Mouse (Mus musculus) testis, adult 2 months (tissue): ENCODE measurements around the gene Prr22. TPM values are rescaled to one million over a fixed set of nuclear protein-coding genes. Genes with fewer than 3 reads are reported as not detected.

Experiments used
- H3K27ac ChIP-seq: fragments of 200-500 bp; 2 replicates; pipeline ENCODE4 v1.5.1; 2012; ENCODE audit warnings: low read depth, low read length; ENCODE audit not compliant: control insufficient read depth, insufficient read depth
- H3K27me3 ChIP-seq: fragments of 200-500 bp; 2 replicates; pipeline ENCODE4 v1.6.1; 2012; ENCODE audit warnings: mild to moderate bottlenecking, low read length, moderate library complexity; ENCODE audit not compliant: control insufficient read depth, insufficient read depth
- H3K36me3 ChIP-seq: fragments of 200-500 bp; 2 replicates; pipeline ENCODE4 v1.6.1; 2012; ENCODE audit warnings: mild to moderate bottlenecking, low read length; ENCODE audit not compliant: control insufficient read depth, insufficient read depth
- H3K4me1 ChIP-seq: fragments of 200-500 bp; 2 replicates; pipeline ENCODE4 v1.6.1; 2012; ENCODE audit warnings: low read length; ENCODE audit not compliant: control insufficient read depth, insufficient read depth
- H3K4me3 ChIP-seq: fragments of 200-500 bp; 2 replicates; pipeline ENCODE4 v1.5.1; 2012; ENCODE audit warnings: low read depth, mild to moderate bottlenecking, low read length, moderate library complexity, mixed read lengths; ENCODE audit not compliant: control insufficient read depth
- CTCF ChIP-seq: fragments of 200-500 bp; IDR thresholded peaks from 2 replicates; pipeline ENCODE4 v1.5.1; 2012; ENCODE audit warnings: low read depth, mild to moderate bottlenecking, inconsistent platforms, low read length, moderate library complexity; ENCODE audit not compliant: control insufficient read depth, insufficient read depth, insufficient replicate concordance
- POLR2A ChIP-seq: fragments of 200-500 bp; IDR thresholded peaks from 2 replicates; pipeline ENCODE4 v1.6.1; 2012; ENCODE audit warnings: low read depth, mild to moderate bottlenecking, inconsistent platforms, low read length, moderate library complexity; ENCODE audit not compliant: control insufficient read depth
- polyA plus RNA-seq: library from polyadenylated mRNA; depleted of rRNA; stranded (reverse); fragments of >200 nt; gene quantifications from 2 replicates; pipeline ENCODE4 v1.2.3, GENCODE M21; 2012

The Prr22 gene
- polyA plus RNA-seq, 1 experiment, result 158 TPM

- H3K27me3 ChIP-seq, result no peaks in the 10 kb centered on the region
- no peak overlapping the region for H3K4me3 ChIP-seq
- no peak overlapping the region for H3K27ac ChIP-seq
- peaks cover 20% of the 10 kb centered on the region for H3K4me1 ChIP-seq
- H3K36me3 ChIP-seq, result peaks cover 1% of the 10 kb centered on the region
- TF ChIP-seq POLR2A (no peak), CTCF (no peak)
These were observed 2.4 kb upstream of the Prr22 start for GRCm38 (mm10) chr17:56767531-56768135.

- peak overlapping the region; percentile 66 for H3K4me3 ChIP-seq
- no peak overlapping the region for H3K27ac ChIP-seq
- H3K36me3 ChIP-seq, result peaks cover 1% of the 10 kb centered on the region
- TF ChIP-seq CTCF, result no peak
- no peak for TF ChIP-seq POLR2A
- H3K4me1 ChIP-seq, result peaks cover 8% of the 10 kb centered on the region
- H3K27me3 ChIP-seq, result no peaks in the 10 kb centered on the region
These were observed 1.1 kb upstream of the Prr22 start for GRCm38 (mm10) chr17:56768941-56769340.

- TF ChIP-seq POLR2A (no peak), CTCF (0 out of 2 replicates have a peak, but pooled peaks have one; percentile 11)
- Histone ChIP-seq H3K27me3 (no peaks in the 10 kb centered on the region), H3K27ac (peak overlapping the region; percentile 68), H3K4me3 (peak overlapping the region; percentile 84), H3K36me3 (peaks cover 2% of the 10 kb centered on the region; the same call in 1 of the 2 replicates), H3K4me1 (no peaks in the 10 kb centered on the region)
These were observed 7.5 kb downstream of the Prr22 start for GRCm38 (mm10) chr17:56777568-56777967.

- H3K36me3 ChIP-seq, result peaks cover 2% of the 10 kb centered on the region; the same call in 1 of the 2 replicates
- TF ChIP-seq POLR2A, result peak; percentile 10; the same call in 1 of the 2 replicates
- TF ChIP-seq CTCF, result no peak
- peak overlapping the region; percentile 53 for H3K4me3 ChIP-seq
- no peaks in the 10 kb centered on the region for H3K4me1 ChIP-seq
- no peaks in the 10 kb centered on the region for H3K27me3 ChIP-seq
- peak overlapping the region; percentile 46; the same call in 1 of the 2 replicates for H3K27ac ChIP-seq
These were observed 8.8 kb downstream of the Prr22 start for GRCm38 (mm10) chr17:56778779-56779362.

- Histone ChIP-seq H3K27me3 (no peaks in the 10 kb centered on the region), H3K27ac (no peak overlapping the region), H3K4me3 (no peak overlapping the region), H3K36me3 (peaks cover 3% of the 10 kb centered on the region; the same call in 1 of the 2 replicates), H3K4me1 (no peaks in the 10 kb centered on the region)
- TF ChIP-seq CTCF, result no peak
These were observed 10.4 kb downstream of the Prr22 start for GRCm38 (mm10) chr17:56780291-56780978.

GRCm38 (mm10) chr17:56788886-56789285 lies 18.8 kb downstream of the Prr22 start:
- TF ChIP-seq POLR2A (no peak), CTCF (no peak)
- peaks cover 1% of the 10 kb centered on the region; the same call in 1 of the 2 replicates for H3K36me3 ChIP-seq
- H3K4me3 ChIP-seq, result no peak overlapping the region
- no peaks in the 10 kb centered on the region for H3K4me1 ChIP-seq
- H3K27ac ChIP-seq, result no peak overlapping the region
- no peaks in the 10 kb centered on the region for H3K27me3 ChIP-seq

GRCm38 (mm10) chr17:56789286-56789685 lies 19.2 kb downstream of the Prr22 start:
- H3K4me1 ChIP-seq, result no peaks in the 10 kb centered on the region
- H3K36me3 ChIP-seq, result peaks cover under 1% of the 10 kb centered on the region; the same call in 1 of the 2 replicates
- no peak overlapping the region for H3K27ac ChIP-seq
- no peak for TF ChIP-seq POLR2A
- no peak overlapping the region for H3K4me3 ChIP-seq
- H3K27me3 ChIP-seq, result no peaks in the 10 kb centered on the region
